Mouse (Mus musculus) erythroblast, embryonic 14.5 days (primary cell): Measurements from ENCODE around the gene Mbd3.

Experiments used
- GATA1 ChIP-seq: IDR thresholded peaks from 2 replicates; pipeline ENCODE4 v1.6.1; 2012; ENCODE audit warnings: low read length, inconsistent platforms, mixed read lengths
- TAL1 ChIP-seq: IDR thresholded peaks from 3 replicates; pipeline ENCODE4 v1.6.1; 2012; ENCODE audit warnings: low read length, inconsistent platforms, mixed read lengths

GRCm38 (mm10) chr10:80405481-80406173, 6.3 kb upstream of the Mbd3 start:
- TF ChIP-seq GATA1 = no peak
- TF ChIP-seq TAL1 = no peak
